Mouse (Mus musculus): ENCODE data around the gene Alpl. TPM values are rescaled to one million over a fixed set of nuclear protein-coding genes. Genes with fewer than 3 reads are reported as not detected.

Gene Alpl
- polyA plus RNA-seq, 1 experiment from 2014 or later, result 4.5 TPM

- ATAC-seq (ENCODE audit: low FRiP score, low read depth), result peak; percentile 32; the same call in 1 of the 2 replicates
- no peaks in the 10 kb centered on the region for H3K9me3 ChIP-seq
- no peak overlapping the region for H3K27ac ChIP-seq
- no peaks in the 10 kb centered on the region for H3K36me3 ChIP-seq
- no peak overlapping the region for H3K9ac ChIP-seq
- no peak overlapping the region for H3K4me3 ChIP-seq
- H3K4me2 ChIP-seq (replicated peaks), result no peak overlapping the region
- H3K4me1 ChIP-seq, result peaks cover 30% of the 10 kb centered on the region
- peaks cover 20% of the 10 kb centered on the region for H3K27me3 ChIP-seq (replicated peaks)
- 19% methylated on average over 3 of the region's 3 CpGs for WGBS
Observed at GRCm38 (mm10) chr4:137730134-137730533, 66.0 kb downstream of the Alpl start.

GRCm38 (mm10) chr4:137729155-137729855, 66.9 kb downstream of the Alpl start:
- Histone ChIP-seq H3K9me3 (no peaks in the 10 kb centered on the region), H3K36me3 (no peaks in the 10 kb centered on the region), H3K4me2 (replicated peaks) (peak overlapping the region; percentile 76), H3K9ac (peak overlapping the region; percentile 55), H3K4me3 (peak overlapping the region; percentile 38), H3K4me1 (peaks cover 31% of the 10 kb centered on the region), H3K27me3 (replicated peaks) (peaks cover 22% of the 10 kb centered on the region), H3K27ac (no peak overlapping the region)
- ATAC-seq (ENCODE audit: low FRiP score, low read depth), result 0 out of 2 replicates have a peak, but pooled peaks have one; percentile 1
- 17% methylated on average over 24 of the region's 24 CpGs for WGBS

- peak; percentile 44 for ATAC-seq (ENCODE audit: low FRiP score, low read depth)
- H3K36me3 ChIP-seq, result no peaks in the 10 kb centered on the region
- peak overlapping the region; percentile 38 for H3K4me3 ChIP-seq
- no peaks in the 10 kb centered on the region for H3K9me3 ChIP-seq
- H3K9ac ChIP-seq, result peak overlapping the region; percentile 55
- no peak overlapping the region for H3K27ac ChIP-seq
- H3K27me3 ChIP-seq (replicated peaks), result peaks cover 29% of the 10 kb centered on the region
- 5% methylated on average over 17 of the region's 17 CpGs for WGBS
- peak overlapping the region; percentile 76 for H3K4me2 ChIP-seq (replicated peaks)
- peaks cover 37% of the 10 kb centered on the region for H3K4me1 ChIP-seq
Observed at GRCm38 (mm10) chr4:137728399-137729154, 67.6 kb downstream of the Alpl start.

GRCm38 (mm10) chr4:137727506-137728187, 68.5 kb downstream of the Alpl start:
- ATAC-seq (ENCODE audit: low FRiP score, low read depth), result peak; percentile 35
- 0 out of 2 replicates have a peak overlapping the region, but pooled peaks have one; percentile 26 for H3K9ac ChIP-seq
- no peaks in the 10 kb centered on the region for H3K36me3 ChIP-seq
- H3K27me3 ChIP-seq (replicated peaks), result peaks cover 37% of the 10 kb centered on the region
- 6% methylated on average over 17 of the region's 18 CpGs for WGBS
- peak overlapping the region; percentile 76 for H3K4me2 ChIP-seq (replicated peaks)
- no peak overlapping the region for H3K27ac ChIP-seq
- H3K4me3 ChIP-seq, result no peak overlapping the region
- peaks cover 37% of the 10 kb centered on the region for H3K4me1 ChIP-seq
- H3K9me3 ChIP-seq, result no peaks in the 10 kb centered on the region

- peak overlapping the region; percentile 76 for H3K4me2 ChIP-seq (replicated peaks)
- 0 out of 2 replicates have a peak overlapping the region, but pooled peaks have one; percentile 26 for H3K9ac ChIP-seq
- no peak overlapping the region for H3K27ac ChIP-seq
- no peaks in the 10 kb centered on the region for H3K9me3 ChIP-seq
- H3K36me3 ChIP-seq, result no peaks in the 10 kb centered on the region
- ATAC-seq (ENCODE audit: low FRiP score, low read depth), result no peak
- H3K4me3 ChIP-seq, result no peak overlapping the region
- H3K27me3 ChIP-seq (replicated peaks), result peaks cover 37% of the 10 kb centered on the region
- 81% methylated on average over 18 of the region's 18 CpGs for WGBS
- peaks cover 37% of the 10 kb centered on the region for H3K4me1 ChIP-seq
Observed at GRCm38 (mm10) chr4:137726739-137727505, 69.3 kb downstream of the Alpl start.

GRCm38 (mm10) chr4:137725541-137726145, 70.5 kb downstream of the Alpl start:
- H3K4me3 ChIP-seq, result no peak overlapping the region
- H3K27ac ChIP-seq, result no peak overlapping the region
- H3K4me1 ChIP-seq, result peaks cover 37% of the 10 kb centered on the region
- H3K4me2 ChIP-seq (replicated peaks), result no peak overlapping the region
- 73% methylated on average over 13 of the region's 13 CpGs for WGBS
- peaks cover 37% of the 10 kb centered on the region for H3K27me3 ChIP-seq (replicated peaks)
- no peaks in the 10 kb centered on the region for H3K36me3 ChIP-seq
- ATAC-seq (ENCODE audit: low FRiP score, low read depth), result no peak
- no peaks in the 10 kb centered on the region for H3K9me3 ChIP-seq
- no peak overlapping the region for H3K9ac ChIP-seq

- no peak for ATAC-seq (ENCODE audit: low FRiP score, low read depth)
- no peaks in the 10 kb centered on the region for H3K36me3 ChIP-seq
- 53% methylated on average over 8 of the region's 8 CpGs for WGBS
- peaks cover 38% of the 10 kb centered on the region for H3K4me1 ChIP-seq
- H3K4me2 ChIP-seq (replicated peaks), result no peak overlapping the region
- no peak overlapping the region for H3K9ac ChIP-seq
- H3K4me3 ChIP-seq, result no peak overlapping the region
- no peak overlapping the region for H3K27ac ChIP-seq
- no peaks in the 10 kb centered on the region for H3K9me3 ChIP-seq
- H3K27me3 ChIP-seq (replicated peaks), result peaks cover 37% of the 10 kb centered on the region
Observed at GRCm38 (mm10) chr4:137724766-137725165, 71.4 kb downstream of the Alpl start.

- H3K27ac ChIP-seq, result no peak overlapping the region
- WGBS, result 43% methylated on average over 11 of the region's 11 CpGs
- H3K4me1 ChIP-seq, result peaks cover 40% of the 10 kb centered on the region
- H3K4me3 ChIP-seq, result no peak overlapping the region
- peaks cover 33% of the 10 kb centered on the region for H3K27me3 ChIP-seq (replicated peaks)
- H3K9me3 ChIP-seq, result no peaks in the 10 kb centered on the region
- peak overlapping the region; percentile 44; the same call in 1 of the 2 replicates for H3K4me2 ChIP-seq (replicated peaks)
- no peaks in the 10 kb centered on the region for H3K36me3 ChIP-seq
- peak overlapping the region; percentile 38; the same call in 1 of the 2 replicates for H3K9ac ChIP-seq
- ATAC-seq (ENCODE audit: low FRiP score, low read depth), result no peak
Observed at GRCm38 (mm10) chr4:137724212-137724611, 72.0 kb downstream of the Alpl start.

- Histone ChIP-seq H3K4me1 (peaks cover 40% of the 10 kb centered on the region), H3K4me2 (replicated peaks) (peak overlapping the region; percentile 44), H3K9me3 (no peaks in the 10 kb centered on the region), H3K9ac (peak overlapping the region; percentile 38; the same call in 1 of the 2 replicates), H3K27ac (no peak overlapping the region), H3K4me3 (no peak overlapping the region), H3K36me3 (no peaks in the 10 kb centered on the region), H3K27me3 (replicated peaks) (peaks cover 27% of the 10 kb centered on the region)
- ATAC-seq (ENCODE audit: low FRiP score, low read depth), result no peak
- 52% methylated on average over 25 of the region's 25 CpGs for WGBS
Observed at GRCm38 (mm10) chr4:137723527-137723926, 72.7 kb downstream of the Alpl start.

- H3K9ac ChIP-seq, result no peak overlapping the region; the same call in 1 of the 2 replicates
Observed at GRCm38 (mm10) chr4:137722692-137723427, 73.3 kb downstream of the Alpl start.

More at GRCm38 (mm10) chr4:137722692-137723427, 73.3 kb downstream of the Alpl start:
- no peak; the same call in 1 of the 2 replicates for ATAC-seq (ENCODE audit: low FRiP score, low read depth)
- Histone ChIP-seq H3K36me3 (no peaks in the 10 kb centered on the region), H3K4me2 (replicated peaks) (peak overlapping the region; percentile 44; the same call in 1 of the 2 replicates), H3K27ac (no peak overlapping the region), H3K4me3 (no peak overlapping the region), H3K27me3 (replicated peaks) (peaks cover 22% of the 10 kb centered on the region), H3K9me3 (no peaks in the 10 kb centered on the region), H3K4me1 (peaks cover 34% of the 10 kb centered on the region)
- WGBS, result 26% methylated on average over 12 of the region's 12 CpGs
